Mouse (Mus musculus) gonadal fat pad, adult 2 months (tissue): ENCODE results near the gene Slc10a2. TPM values are rescaled to one million over a fixed set of nuclear protein-coding genes. Genes with fewer than 3 reads are reported as not detected.
"Not testable (repeated sequence)": the region's sequence is repeated elsewhere in the genome, so short reads cannot be mapped to it uniquely, and the experiment has no call there.

Experiments
- DNase-seq: peaks from one replicate; pipeline ENCODE4 v3.0.0-alpha.2; 2012; ENCODE audit warnings: low read depth
- polyA plus RNA-seq: library from polyadenylated mRNA; depleted of rRNA; stranded (reverse); fragments of >200 nt; gene quantifications from 2 replicates; pipeline ENCODE4 v1.2.3, GENCODE M21; 2012; rRNA removed

Slc10a2 gene
- polyA plus RNA-seq, result not detected in 2 replicates

DNA sequence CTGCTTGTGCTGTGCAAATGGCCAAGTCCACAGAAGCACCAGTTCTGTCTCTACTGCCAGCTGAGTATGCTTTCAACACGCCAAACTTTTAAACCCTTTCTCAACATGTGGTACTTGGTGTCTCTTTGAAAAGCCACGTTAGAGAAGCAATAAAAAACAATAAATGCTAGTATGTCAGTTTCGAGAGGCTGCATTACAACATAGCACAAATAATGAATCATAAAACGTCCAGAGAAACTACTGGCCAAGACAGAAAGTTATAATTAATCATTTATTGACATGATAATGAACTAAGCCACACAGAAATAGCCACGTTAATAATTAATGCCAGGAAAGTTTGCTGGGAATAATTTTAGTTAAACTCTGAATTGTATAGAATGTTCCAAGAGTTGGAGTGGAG, at the start of gene Slc10a2:
TSS of gene Slc10a2 (minus strand) at position 166 of the 400 bp plus-strand sequence.
- DNase-seq, result no peak

DNA sequence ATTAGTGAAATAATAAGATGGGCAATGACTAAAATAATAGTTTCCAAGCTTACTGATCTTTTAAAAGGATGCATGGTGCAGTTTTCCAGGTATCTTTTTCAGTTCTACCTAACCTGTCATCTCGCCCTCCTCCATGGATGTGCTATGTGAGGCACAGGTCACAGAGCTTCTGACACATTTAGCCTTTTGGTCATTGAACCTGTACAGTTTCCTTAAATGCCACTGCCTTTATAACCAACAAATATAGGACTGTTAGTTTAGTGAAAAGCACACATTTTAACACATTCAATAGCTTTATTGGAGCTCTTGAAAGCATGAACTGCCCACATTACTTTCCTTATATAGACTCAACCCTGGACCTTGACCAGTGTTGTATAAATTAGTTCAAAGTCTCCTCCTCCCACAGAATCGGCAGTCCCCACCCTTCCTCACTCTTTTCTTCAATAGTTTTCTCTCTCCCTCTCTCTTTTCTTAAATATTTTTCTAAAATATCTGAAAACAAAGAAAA, 24.2 kb upstream of the Slc10a2 start:
- no peak for DNase-seq

- no peak for DNase-seq
Observed at GRCm38 (mm10) chr8:5106855-5107254, 1.7 kb upstream of the Slc10a2 start.

DNA sequence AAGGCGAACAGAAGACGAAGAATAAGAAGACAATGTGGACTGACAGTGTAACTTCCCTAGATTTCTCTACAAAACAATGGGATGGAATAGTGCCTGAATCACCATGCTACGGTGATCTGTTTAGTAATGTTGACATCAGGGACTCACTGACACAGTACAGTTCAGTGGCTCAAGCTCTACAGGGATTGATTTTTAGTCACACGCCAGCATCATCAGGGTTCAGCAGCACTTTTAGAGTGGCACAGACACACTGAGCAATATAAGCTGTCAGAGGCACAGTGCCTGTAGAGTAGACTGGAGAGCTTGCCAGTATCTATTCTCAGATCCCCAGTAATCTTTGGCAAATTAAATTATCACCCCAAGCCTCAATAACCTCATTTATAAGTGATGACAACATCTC, 9.8 kb downstream of the Slc10a2 start:
- DNase-seq, result no peak

DNA sequence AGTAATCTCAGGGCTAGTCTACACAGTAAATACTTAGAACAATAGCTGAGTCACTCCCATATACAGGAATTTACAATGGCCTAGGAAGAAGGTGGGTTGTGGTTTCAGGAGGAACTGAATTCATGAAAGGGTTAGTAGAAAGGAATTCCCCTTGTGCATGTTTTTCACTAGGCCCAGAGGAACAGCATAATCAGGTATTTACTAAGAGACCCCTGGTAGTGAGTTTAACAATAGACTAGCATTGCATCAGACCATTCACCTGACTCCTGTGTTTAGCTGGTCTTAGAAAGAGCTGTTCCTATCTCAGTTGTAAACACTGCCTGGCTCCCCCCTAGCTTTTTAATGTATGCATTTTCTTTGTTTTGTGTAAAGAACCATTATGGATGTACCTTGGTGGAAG, 11.2 kb downstream of the Slc10a2 start:
- DNase-seq, result not testable (repeated sequence)

- no peak for DNase-seq
Observed at GRCm38 (mm10) chr8:5073654-5074293, 31.4 kb downstream of the Slc10a2 start.

GRCm38 (mm10) chr8:5058888-5059287, 46.3 kb downstream of the Slc10a2 start:
- DNase-seq, result no peak

- DNase-seq, result not testable (repeated sequence)
Observed at GRCm38 (mm10) chr8:5044361-5044900, 60.7 kb downstream of the Slc10a2 start.

- DNase-seq, result no peak
Observed at GRCm38 (mm10) chr8:5038811-5039561, 66.2 kb downstream of the Slc10a2 start.
